Mouse (Mus musculus) liver, adult 2 months (tissue): ENCODE data around the gene Tmem214.

ENCODE experiments used
- CTCF ChIP-seq: fragments of 200-500 bp; IDR thresholded peaks from 2 replicates; pipeline ENCODE4 v1.5.1; 2011; ENCODE audit warnings: low read depth, low read length, control low read depth
- POLR2A ChIP-seq: fragments of 200-500 bp; IDR thresholded peaks from 2 replicates; pipeline ENCODE4 v1.6.1; 2011; ENCODE audit warnings: low read length, control low read depth; ENCODE audit not compliant: insufficient read depth; ENCODE audit errors: extremely low read depth

- no peak for TF ChIP-seq CTCF
- TF ChIP-seq POLR2A: no peak
These were observed 49.0 kb downstream of the Tmem214 start for GRCm38 (mm10) chr5:30916841-30917240.
